Mouse (Mus musculus) neural tube, embryonic 13.5 days (tissue): ENCODE measurements around the gene Plekhm1. TPM values are rescaled to one million over a fixed set of nuclear protein-coding genes. Genes with fewer than 3 reads are reported as not detected.
"Not testable (repeated sequence)": the region's sequence is repeated elsewhere in the genome, so short reads cannot be mapped to it uniquely, and the experiment has no call there.

Experiments used
- ATAC-seq: fragments of 200-750 bp; cut with Nextera tagmentation; 2 replicates; pipeline ENCODE4 v1.8.0; 2017; ENCODE audit warnings: low read depth, mild to moderate bottlenecking, moderate TSS enrichment, moderate library complexity
- H3K27ac ChIP-seq: fragments of 300-500 bp; sonication (generic); replicated peaks from 2 replicates; pipeline ENCODE4 v1.5.1; 2015; ENCODE audit warnings: moderate library complexity, mild to moderate bottlenecking, inconsistent platforms
- H3K27me3 ChIP-seq: fragments of 300-500 bp; sonication (generic); 2 replicates; pipeline ENCODE4 v1.6.1; 2015; ENCODE audit warnings: mild to moderate bottlenecking, inconsistent platforms
- H3K36me3 ChIP-seq: fragments of 300-500 bp; sonication (generic); 2 replicates; pipeline ENCODE4 v1.6.1; 2015; ENCODE audit warnings: mild to moderate bottlenecking, inconsistent platforms
- H3K4me1 ChIP-seq: fragments of 300-500 bp; sonication (generic); replicated peaks from 2 replicates; pipeline ENCODE4 v1.6.1; 2015; ENCODE audit warnings: inconsistent platforms
- H3K4me2 ChIP-seq: fragments of 300-500 bp; sonication (generic); 2 replicates; pipeline ENCODE4 v1.6.1; 2015; ENCODE audit warnings: inconsistent platforms, mild to moderate bottlenecking, moderate library complexity
- H3K4me3 ChIP-seq: fragments of 300-500 bp; sonication (generic); 2 replicates; pipeline ENCODE4 v1.5.1; 2015; ENCODE audit warnings: mild to moderate bottlenecking, inconsistent platforms
- H3K9ac ChIP-seq: fragments of 300-500 bp; sonication (generic); 2 replicates; pipeline ENCODE4 v1.6.1; 2015; ENCODE audit warnings: moderate library complexity, mild to moderate bottlenecking, inconsistent platforms
- H3K9me3 ChIP-seq: fragments of 300-500 bp; sonication (generic); 2 replicates; pipeline ENCODE4 v1.6.1; 2016; ENCODE audit warnings: inconsistent platforms
- WGBS: fragments of 180-500 bp; shearing (Covaris S2); methylation state at CpG from one replicate; pipeline ENCODE4 v1.1.7; 2015; 5-methylcytosine and 5-hydroxymethylcytosine counted together
- polyA plus RNA-seq: library from polyadenylated mRNA; unstranded; fragments of >200 nt; fragmentation: Nextera tagmentation; extraction: Ambion mirVana; gene quantifications from 2 replicates; pipeline ENCODE4 v1.2.1, GENCODE M21; 2015

Gene Plekhm1
- polyA plus RNA-seq, 1 experiment from 2014 or later: 8.7 TPM

- H3K9ac ChIP-seq, H3K4me3 ChIP-seq, H3K27me3 ChIP-seq, H3K4me2 ChIP-seq, H3K27ac ChIP-seq, H3K9me3 ChIP-seq, ATAC-seq: not testable (repeated sequence)
- Histone ChIP-seq H3K4me1 (peaks cover 28% of the 10 kb centered on the region), H3K36me3 (peaks cover 34% of the 10 kb centered on the region)
- WGBS: 69% methylated on average over 5 of the region's 5 CpGs
Observed at GRCm38 (mm10) chr11:103407136-103407535, 5.4 kb downstream of the Plekhm1 start.

GRCm38 (mm10) chr11:103406551-103406950, 5.9 kb downstream of the Plekhm1 start:
- Histone ChIP-seq H3K9ac (no peak overlapping the region), H3K4me2 (no peak overlapping the region), H3K4me3 (no peak overlapping the region), H3K9me3 (no peaks in the 10 kb centered on the region), H3K27me3 (no peaks in the 10 kb centered on the region), H3K4me1 (peaks cover 23% of the 10 kb centered on the region), H3K27ac (no peak overlapping the region), H3K36me3 (peaks cover 35% of the 10 kb centered on the region)
- no peak for ATAC-seq
- WGBS: 82% methylated on average over 7 of the region's 7 CpGs

- H3K27me3 ChIP-seq: no peaks in the 10 kb centered on the region
- peaks cover 35% of the 10 kb centered on the region for H3K36me3 ChIP-seq
- no peak overlapping the region for H3K27ac ChIP-seq
- no peaks in the 10 kb centered on the region for H3K9me3 ChIP-seq
- no peak for ATAC-seq
- H3K4me2 ChIP-seq: no peak overlapping the region
- 90% methylated on average over 1 of the region's 1 CpGs for WGBS
- no peak overlapping the region for H3K4me3 ChIP-seq
- no peak overlapping the region for H3K9ac ChIP-seq
- H3K4me1 ChIP-seq: peaks cover 16% of the 10 kb centered on the region
Observed at GRCm38 (mm10) chr11:103405814-103406213, 6.7 kb downstream of the Plekhm1 start.

DNA sequence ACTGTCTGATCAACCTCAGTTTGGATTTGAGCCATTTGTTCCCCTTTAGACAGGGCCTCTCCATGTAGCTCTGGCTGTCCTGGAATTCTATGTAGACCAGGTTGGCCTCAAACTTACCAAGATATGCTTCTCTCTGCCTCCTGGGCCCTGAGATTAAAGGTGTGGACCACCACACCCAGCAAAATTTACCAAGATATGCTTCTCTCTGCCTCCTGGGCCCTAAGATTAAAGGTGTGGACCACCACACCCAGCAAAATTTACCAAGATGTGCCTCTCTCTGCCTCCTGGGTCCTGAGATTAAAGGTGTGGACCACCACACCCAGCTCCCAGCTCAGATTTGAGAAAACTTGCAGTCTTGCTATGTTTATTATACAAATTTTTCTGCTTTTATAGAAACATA, 7.9 kb downstream of the Plekhm1 start:
- Histone ChIP-seq H3K4me2 (no peak overlapping the region), H3K36me3 (peaks cover 35% of the 10 kb centered on the region)

DNA sequence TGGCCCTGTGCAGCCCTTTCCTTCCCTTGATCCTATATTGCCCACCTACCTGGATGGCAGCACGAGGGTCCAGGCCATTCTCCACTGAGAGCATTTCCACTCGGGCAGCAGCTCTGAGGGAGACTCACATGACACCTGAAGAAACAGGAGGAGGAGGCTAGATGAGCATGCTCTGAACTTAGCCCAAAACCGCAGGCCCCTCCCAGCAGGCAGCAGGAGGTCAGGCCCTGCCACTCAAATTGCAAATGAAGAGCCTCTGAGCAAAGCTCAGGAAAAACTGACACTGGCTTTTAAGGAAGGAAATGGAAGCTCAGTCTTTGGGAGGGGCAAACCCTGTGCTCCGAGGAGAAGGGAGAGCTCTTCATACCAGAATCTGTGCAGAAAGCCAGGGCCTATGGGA, 8.7 kb downstream of the Plekhm1 start:
- ATAC-seq: no peak
- H3K4me3 ChIP-seq: no peak overlapping the region
- H3K9ac ChIP-seq: no peak overlapping the region
- H3K27me3 ChIP-seq: no peaks in the 10 kb centered on the region
- no peak overlapping the region for H3K27ac ChIP-seq
- H3K9me3 ChIP-seq: no peaks in the 10 kb centered on the region
- no peak overlapping the region for H3K4me2 ChIP-seq
- H3K4me1 ChIP-seq: peaks cover 12% of the 10 kb centered on the region
- H3K36me3 ChIP-seq: peaks cover 33% of the 10 kb centered on the region
- 65% methylated on average over 4 of the region's 4 CpGs for WGBS

More for the DNA sequence above, 7.9 kb downstream of the Plekhm1 start:
- Histone ChIP-seq H3K27me3 (no peaks in the 10 kb centered on the region), H3K4me1 (peaks cover 12% of the 10 kb centered on the region), H3K9ac (no peak overlapping the region), H3K4me3 (no peak overlapping the region), H3K27ac (no peak overlapping the region), H3K9me3 (no peaks in the 10 kb centered on the region)
- ATAC-seq: no peak

GRCm38 (mm10) chr11:103402738-103403137, 9.7 kb downstream of the Plekhm1 start:
- no peak overlapping the region for H3K9ac ChIP-seq
- no peak overlapping the region for H3K27ac ChIP-seq
- no peaks in the 10 kb centered on the region for H3K27me3 ChIP-seq
- H3K4me1 ChIP-seq: peaks cover 8% of the 10 kb centered on the region
- ATAC-seq: no peak
- peaks cover 33% of the 10 kb centered on the region for H3K36me3 ChIP-seq
- no peak overlapping the region for H3K4me2 ChIP-seq
- H3K9me3 ChIP-seq: no peaks in the 10 kb centered on the region
- 90% methylated on average over 5 of the region's 5 CpGs for WGBS
- no peak overlapping the region for H3K4me3 ChIP-seq

GRCm38 (mm10) chr11:103402198-103402597, 10.3 kb downstream of the Plekhm1 start:
- no peak overlapping the region for H3K27ac ChIP-seq
- peaks cover 33% of the 10 kb centered on the region for H3K36me3 ChIP-seq
- H3K9me3 ChIP-seq: no peaks in the 10 kb centered on the region
- no peaks in the 10 kb centered on the region for H3K27me3 ChIP-seq
- no peak for ATAC-seq
- no peak overlapping the region for H3K9ac ChIP-seq
- no peak overlapping the region for H3K4me3 ChIP-seq
- no peak overlapping the region for H3K4me2 ChIP-seq
- WGBS: 76% methylated on average over 2 of the region's 2 CpGs
- 0 out of 2 replicates have a peak, but pooled peaks cover 3% of the 10 kb centered on the region for H3K4me1 ChIP-seq

GRCm38 (mm10) chr11:103399986-103400385, 12.5 kb downstream of the Plekhm1 start:
- Histone ChIP-seq H3K9me3 (no peaks in the 10 kb centered on the region), H3K4me2 (no peak overlapping the region), H3K36me3 (peaks cover 43% of the 10 kb centered on the region), H3K9ac (no peak overlapping the region), H3K4me3 (no peak overlapping the region), H3K27ac (no peak overlapping the region), H3K4me1 (no peaks in the 10 kb centered on the region), H3K27me3 (no peaks in the 10 kb centered on the region)
- ATAC-seq: no peak
- 87% methylated on average over 4 of the region's 4 CpGs for WGBS

GRCm38 (mm10) chr11:103399050-103399449, 13.4 kb downstream of the Plekhm1 start:
- peaks cover 49% of the 10 kb centered on the region for H3K36me3 ChIP-seq
- ATAC-seq: no peak
- WGBS: 97% methylated on average over 3 of the region's 3 CpGs

GRCm38 (mm10) chr11:103396682-103397081, 15.8 kb downstream of the Plekhm1 start:
- H3K36me3 ChIP-seq: peaks cover 55% of the 10 kb centered on the region
- H3K9ac ChIP-seq: no peak overlapping the region

More at GRCm38 (mm10) chr11:103399050-103399449, 13.4 kb downstream of the Plekhm1 start:
- Histone ChIP-seq H3K27me3 (no peaks in the 10 kb centered on the region), H3K4me3 (no peak overlapping the region), H3K4me2 (no peak overlapping the region), H3K9me3 (no peaks in the 10 kb centered on the region), H3K9ac (no peak overlapping the region), H3K4me1 (no peaks in the 10 kb centered on the region), H3K27ac (no peak overlapping the region)

GRCm38 (mm10) chr11:103396236-103396635, 16.3 kb downstream of the Plekhm1 start:
- no peak overlapping the region for H3K9ac ChIP-seq
- H3K4me3 ChIP-seq: no peak overlapping the region
- H3K27ac ChIP-seq: no peak overlapping the region
- H3K4me2 ChIP-seq: no peak overlapping the region
- H3K36me3 ChIP-seq: peaks cover 59% of the 10 kb centered on the region
- H3K9me3 ChIP-seq: no peaks in the 10 kb centered on the region
- ATAC-seq: no peak
- H3K27me3 ChIP-seq: no peaks in the 10 kb centered on the region
- no peaks in the 10 kb centered on the region for H3K4me1 ChIP-seq
- 100% methylated on average over 4 of the region's 4 CpGs for WGBS

More at GRCm38 (mm10) chr11:103396682-103397081, 15.8 kb downstream of the Plekhm1 start:
- ATAC-seq: no peak
- no peak overlapping the region for H3K27ac ChIP-seq
- 90% methylated on average over 4 of the region's 4 CpGs for WGBS
- H3K4me1 ChIP-seq: no peaks in the 10 kb centered on the region
- H3K4me2 ChIP-seq: no peak overlapping the region
- no peaks in the 10 kb centered on the region for H3K9me3 ChIP-seq
- no peaks in the 10 kb centered on the region for H3K27me3 ChIP-seq
- no peak overlapping the region for H3K4me3 ChIP-seq

DNA sequence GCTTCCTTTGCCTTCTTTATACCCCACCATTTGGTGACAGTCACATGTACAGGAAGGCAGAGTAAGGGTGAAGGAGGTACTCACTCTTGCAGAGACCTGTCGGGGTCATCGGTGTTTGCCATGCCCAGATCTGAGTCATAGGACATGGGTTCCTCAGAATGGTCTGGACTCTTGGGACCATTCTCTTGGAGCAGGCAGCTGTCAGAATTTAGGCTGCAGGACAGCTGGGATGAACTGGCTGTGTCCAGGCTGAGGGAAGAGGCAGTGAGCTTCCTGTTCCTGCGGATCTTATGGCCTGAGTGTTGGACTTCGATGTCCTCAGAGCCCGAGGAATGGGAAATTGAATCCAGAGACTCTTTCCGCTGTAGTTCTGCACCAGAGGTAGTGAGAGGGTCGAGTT, 17.9 kb downstream of the Plekhm1 start:
- H3K4me3 ChIP-seq: no peak overlapping the region
- peaks cover 73% of the 10 kb centered on the region for H3K36me3 ChIP-seq
- no peak overlapping the region for H3K27ac ChIP-seq
- ATAC-seq: no peak
- H3K4me2 ChIP-seq: no peak overlapping the region
- WGBS: 92% methylated on average over 7 of the region's 7 CpGs
- no peaks in the 10 kb centered on the region for H3K9me3 ChIP-seq
- no peaks in the 10 kb centered on the region for H3K27me3 ChIP-seq
- no peak overlapping the region for H3K9ac ChIP-seq
- no peaks in the 10 kb centered on the region for H3K4me1 ChIP-seq

DNA sequence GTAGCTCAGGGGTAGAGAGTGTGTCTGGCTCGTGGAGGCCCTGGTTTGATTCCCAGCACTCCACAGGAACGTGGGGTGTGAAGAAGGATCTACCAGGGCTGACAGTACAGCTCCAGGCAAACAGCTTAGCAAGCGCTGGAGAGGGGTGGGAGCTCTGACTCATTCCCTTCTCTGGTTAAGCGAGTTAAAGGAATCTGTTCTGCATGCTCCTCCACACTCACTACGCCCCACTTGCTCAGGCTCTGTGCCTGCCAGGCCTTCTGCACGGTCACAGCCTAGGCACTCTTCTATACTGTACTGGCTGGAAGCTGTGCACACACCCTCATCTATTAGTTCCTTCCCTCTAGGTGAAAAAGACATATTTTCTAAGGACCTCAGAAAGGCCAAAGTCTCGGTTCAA, 18.5 kb downstream of the Plekhm1 start:
- ATAC-seq: no peak
- Histone ChIP-seq H3K4me1 (no peaks in the 10 kb centered on the region), H3K27ac (no peak overlapping the region), H3K27me3 (no peaks in the 10 kb centered on the region), H3K36me3 (peaks cover 77% of the 10 kb centered on the region), H3K4me2 (no peak overlapping the region), H3K4me3 (no peak overlapping the region), H3K9me3 (no peaks in the 10 kb centered on the region), H3K9ac (no peak overlapping the region)
- WGBS: 93% methylated on average over 7 of the region's 7 CpGs
